Mouse (Mus musculus) embryonic fibroblast, embryonic 13.5 days (primary cell): ENCODE measurements around the gene Sirt7.

ENCODE experiments used
- CTCF ChIP-seq: IDR thresholded peaks from 2 replicates; pipeline ENCODE4 v1.5.1; 2011; ENCODE audit warnings: mild to moderate bottlenecking, control low read depth, low read length, moderate library complexity, borderline replicate concordance; ENCODE audit not compliant: insufficient read depth
- POLR2A ChIP-seq: IDR thresholded peaks from 2 replicates; pipeline ENCODE4 v1.6.1; 2011; ENCODE audit warnings: low read depth, mild to moderate bottlenecking, control low read depth, low read length, moderate library complexity

DNA sequence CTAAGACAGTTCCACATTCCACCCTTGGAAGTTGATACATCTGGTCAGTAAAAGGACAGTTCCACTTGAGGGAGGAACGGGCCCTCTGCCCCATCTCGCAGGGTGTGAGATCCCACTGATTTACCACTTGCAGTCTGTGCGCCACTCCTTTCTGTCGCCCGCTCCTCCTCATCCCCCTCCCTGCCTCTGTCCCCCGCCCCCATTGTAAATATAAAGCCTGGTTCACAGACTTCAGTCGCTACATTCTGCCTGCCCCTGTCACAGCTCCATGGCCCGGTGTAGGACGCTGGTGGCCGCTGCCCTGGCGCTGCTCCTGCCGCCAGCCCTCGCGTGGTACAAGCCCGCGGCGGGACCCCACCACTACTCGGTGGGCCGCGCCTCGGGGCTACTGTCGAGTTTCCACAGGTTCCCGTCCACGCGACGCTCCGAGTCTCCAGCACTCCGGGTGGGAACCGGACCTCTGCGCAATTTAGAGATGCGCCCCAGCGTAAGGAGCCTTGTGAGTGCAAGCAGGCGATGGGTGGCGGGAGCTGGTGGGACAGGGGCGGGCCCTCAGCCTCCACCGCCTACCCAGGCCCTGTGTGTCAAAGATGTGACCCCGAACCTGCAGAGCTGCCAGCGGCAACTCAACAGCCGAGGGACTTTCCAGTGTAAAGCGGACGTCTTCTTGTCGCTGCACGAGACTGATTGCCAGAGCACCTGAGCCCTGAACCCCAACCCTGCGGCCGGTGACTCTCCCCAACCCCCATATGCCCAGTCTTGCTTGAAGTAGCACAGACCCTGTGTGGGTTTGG is 16.6 kb downstream of the Sirt7 start, which contains the start of gene Npb:
- TF ChIP-seq CTCF: no peak
- TF ChIP-seq POLR2A: no peak
